Mouse (Mus musculus) lung, postnatal 0 days (tissue): ENCODE data around the gene Hint1.

ENCODE experiments used
- CTCF ChIP-seq: IDR thresholded peaks from 2 replicates; pipeline ENCODE4 v1.5.1; 2016; ENCODE audit warnings: antibody characterized with exemption, mild to moderate bottlenecking
- EP300 ChIP-seq: IDR thresholded peaks from 2 replicates; pipeline ENCODE4 v1.6.1; 2016; ENCODE audit warnings: antibody characterized with exemption, mild to moderate bottlenecking, control low read depth

DNA sequence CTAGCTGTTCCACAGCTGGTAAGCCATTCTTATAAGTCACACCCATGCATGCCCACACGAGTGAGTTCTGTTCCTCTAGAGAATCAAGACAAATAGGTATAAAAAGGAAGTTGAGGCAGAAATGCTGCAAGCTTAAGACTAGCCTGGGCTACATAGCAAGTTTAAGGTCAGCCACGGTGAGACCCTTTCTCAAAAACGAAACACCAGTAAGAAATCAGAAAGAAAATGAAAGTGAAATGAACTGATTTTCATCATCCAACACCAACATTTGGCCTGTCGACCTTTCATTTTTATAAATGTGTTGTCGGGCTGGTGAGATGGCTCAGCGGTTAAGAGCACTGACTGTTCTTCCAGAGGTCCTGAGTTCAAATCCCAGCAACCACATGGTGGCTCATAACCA is 12.7 kb downstream of the Hint1 start:
- TF ChIP-seq CTCF (no peak), EP300 (no peak)
